Mouse (Mus musculus) CH12.LX (cell line): ENCODE results near the gene Zfp213. TPM values are rescaled to one million over a fixed set of nuclear protein-coding genes. Genes with fewer than 3 reads are reported as not detected.
A peak's percentile ranks its signal among the peaks of the same experiment; 100 is the strongest.

Experiments used
- DNase-seq: peaks from one replicate; pipeline ENCODE4 v3.0.0-alpha.2; 2013; ENCODE audit errors: extremely low read depth
- H3K27ac ChIP-seq: 2 replicates; pipeline ENCODE4 v1.5.1; 2012; ENCODE audit warnings: low read depth, mild to moderate bottlenecking, control low read depth, moderate library complexity; ENCODE audit not compliant: insufficient read depth
- H3K27me3 ChIP-seq: replicated peaks from 2 replicates; pipeline ENCODE3; 2012; ENCODE audit warnings: inconsistent platforms
- H3K36me3 ChIP-seq, 2 experiments: replicated peaks in 1 of 2; 2 replicates each; pipeline versions ENCODE3 to v1.6.1; 2012; ENCODE audit warnings: inconsistent platforms in 1 of 2, low read length in 1 of 2, mild to moderate bottlenecking in 1 of 2, mixed read lengths in 1 of 2, moderate library complexity in 1 of 2; ENCODE audit not compliant: control insufficient read depth in 1 of 2, insufficient read depth in 1 of 2
- H3K4me1 ChIP-seq, 2 experiments: 2 replicates each; pipeline ENCODE4 v1.6.1; 2012; ENCODE audit warnings: inconsistent platforms in 1 of 2, moderate library complexity in 1 of 2; ENCODE audit not compliant: insufficient read depth in 2 of 2, control insufficient read depth in 1 of 2
- H3K4me2 ChIP-seq: 2 replicates; pipeline ENCODE4 v1.6.1; 2012; ENCODE audit warnings: low read depth, mild to moderate bottlenecking, control low read depth; ENCODE audit not compliant: poor library complexity, insufficient read depth, severe bottlenecking
- H3K4me3 ChIP-seq, 3 experiments: fragments of 150-350 bp in 1 of 3; sonication (generic) in 1 of 3; replicated peaks in 1 of 3; 2 replicates each; pipeline versions ENCODE3 to v1.5.1; 2011 to 2012; ENCODE audit warnings: low read depth in 2 of 3, low read length in 2 of 3, mild to moderate bottlenecking in 2 of 3, moderate library complexity in 2 of 3, control low read depth in 1 of 3, improper control_type of control experiment in 1 of 3, inconsistent platforms in 1 of 3, mixed read lengths in 1 of 3; ENCODE audit not compliant: poor library complexity in 1 of 3
- H3K79me2 ChIP-seq: replicated peaks from 2 replicates; pipeline ENCODE4 v1.6.1; 2012; ENCODE audit warnings: mild to moderate bottlenecking, moderate library complexity; ENCODE audit not compliant: control insufficient read depth, poor library complexity, insufficient read depth, severe bottlenecking; ENCODE audit errors: extremely low read depth
- H3K9ac ChIP-seq: 2 replicates; pipeline ENCODE4 v1.6.1; 2012; ENCODE audit warnings: low read depth, mild to moderate bottlenecking, control low read depth, moderate library complexity; ENCODE audit not compliant: insufficient read depth
- H3K9me3 ChIP-seq: replicated peaks from 2 replicates; pipeline ENCODE3; 2012; ENCODE audit warnings: low read length, inconsistent platforms, mixed read lengths
- BHLHE40 ChIP-seq: IDR thresholded peaks from 2 replicates; pipeline ENCODE4 v1.6.1; 2011; ENCODE audit warnings: mild to moderate bottlenecking, low read depth, low read length, improper control_type of control experiment
- CHD1 ChIP-seq: IDR thresholded peaks from 2 replicates; pipeline ENCODE4 v1.6.1; 2012; ENCODE audit warnings: low read depth, low read length, improper control_type of control experiment, inconsistent platforms
- CHD2 ChIP-seq: IDR thresholded peaks from 2 replicates; pipeline ENCODE4 v1.6.1; 2011; ENCODE audit warnings: low read length, improper control_type of control experiment
- E2F4 ChIP-seq: IDR thresholded peaks from 2 replicates; pipeline ENCODE4 v1.6.1; 2011; ENCODE audit warnings: low read depth, low read length, improper control_type of control experiment; ENCODE audit not compliant: insufficient replicate concordance
- ELF1 ChIP-seq: IDR thresholded peaks from 2 replicates; pipeline ENCODE4 v1.6.1; 2014; ENCODE audit warnings: low read depth, mild to moderate bottlenecking, inconsistent platforms, low read length, improper control_type of control experiment
- EP300 ChIP-seq: IDR thresholded peaks from 2 replicates; pipeline ENCODE4 v1.6.1; 2011; ENCODE audit warnings: low read length, improper control_type of control experiment
- ETS1 ChIP-seq: conservative IDR thresholded peaks from 2 replicates; pipeline ENCODE4 v1.6.1; 2012; ENCODE audit warnings: low read depth, mild to moderate bottlenecking, inconsistent platforms, low read length, improper control_type of control experiment, moderate library complexity
- GABPA ChIP-seq: IDR thresholded peaks from 2 replicates; pipeline ENCODE4 v1.6.1; 2012; ENCODE audit warnings: low read depth, low read length, improper control_type of control experiment, inconsistent platforms; ENCODE audit not compliant: insufficient replicate concordance
- JUN ChIP-seq: IDR thresholded peaks from 2 replicates; pipeline ENCODE4 v1.6.1; 2011; ENCODE audit warnings: low read depth, mild to moderate bottlenecking, low read length, improper control_type of control experiment, moderate library complexity; ENCODE audit not compliant: insufficient read depth
- JUND ChIP-seq: conservative IDR thresholded peaks from 2 replicates; pipeline ENCODE4 v1.6.1; 2011; ENCODE audit warnings: low read depth, low read length, improper control_type of control experiment
- KAT2A ChIP-seq: IDR thresholded peaks from 2 replicates; pipeline ENCODE4 v1.6.1; 2012; ENCODE audit warnings: low read length, improper control_type of control experiment, inconsistent platforms; ENCODE audit not compliant: insufficient replicate concordance
- MAFK ChIP-seq: IDR thresholded peaks from 2 replicates; pipeline ENCODE4 v1.6.1; 2011; ENCODE audit warnings: low read length, improper control_type of control experiment; ENCODE audit not compliant: insufficient replicate concordance
- MEF2A ChIP-seq: IDR thresholded peaks from 2 replicates; pipeline ENCODE4 v1.6.1; 2014; ENCODE audit warnings: low read depth, mild to moderate bottlenecking, inconsistent platforms, low read length, improper control_type of control experiment, borderline replicate concordance
- MXI1 ChIP-seq: IDR thresholded peaks from 2 replicates; pipeline ENCODE4 v1.6.1; 2011; ENCODE audit warnings: mild to moderate bottlenecking, low read depth, low read length, improper control_type of control experiment
- MYC ChIP-seq: IDR thresholded peaks from 2 replicates; pipeline ENCODE4 v1.6.1; 2011; ENCODE audit warnings: low read depth, mild to moderate bottlenecking, improper control_type of control experiment, low read length
- NRF1 ChIP-seq: IDR thresholded peaks from 2 replicates; pipeline ENCODE4 v1.6.1; 2014; ENCODE audit warnings: low read depth, mild to moderate bottlenecking, inconsistent platforms, low read length, improper control_type of control experiment, moderate library complexity
- RAD21 ChIP-seq: IDR thresholded peaks from 2 replicates; pipeline ENCODE4 v1.6.1; 2011; ENCODE audit warnings: low read depth, mild to moderate bottlenecking, low read length, improper control_type of control experiment, moderate library complexity
- RCOR1 ChIP-seq: conservative IDR thresholded peaks from 2 replicates; pipeline ENCODE4 v1.6.1; 2012; ENCODE audit warnings: low read depth, mild to moderate bottlenecking, inconsistent platforms, low read length, improper control_type of control experiment
- TBP ChIP-seq: conservative IDR thresholded peaks from 2 replicates; pipeline ENCODE4 v1.6.1; 2011; ENCODE audit warnings: low read depth, low read length, improper control_type of control experiment
- TCF12 ChIP-seq: IDR thresholded peaks from 2 replicates; pipeline ENCODE4 v1.6.1; 2014; ENCODE audit warnings: low read depth, mild to moderate bottlenecking, inconsistent platforms, low read length, improper control_type of control experiment
- USF1 ChIP-seq: IDR thresholded peaks from 2 replicates; pipeline ENCODE4 v1.6.1; 2014; ENCODE audit warnings: low read depth, mild to moderate bottlenecking, inconsistent platforms, low read length, improper control_type of control experiment
- USF2 ChIP-seq: conservative IDR thresholded peaks from 2 replicates; pipeline ENCODE4 v1.6.1; 2011; ENCODE audit warnings: low read depth, low read length, improper control_type of control experiment
- ZMIZ1 ChIP-seq: IDR thresholded peaks from 2 replicates; pipeline ENCODE4 v1.6.1; 2012; ENCODE audit warnings: low read depth, mild to moderate bottlenecking, inconsistent platforms, low read length, improper control_type of control experiment
- dilution Hi-C: fragments of 300-500 bp; cut with MboI; formaldehyde crosslinking; loops from 2 replicates; pipeline ENCODE4 v1.14.3; 2020; ENCODE audit warnings: low sequenced_read_pairs; ENCODE audit not compliant: extremely low pct_unique_long_range_greater_than_20kb, extremely low pct_ligation_motif_present
- in situ Hi-C: fragments of 300-500 bp; cut with MboI; formaldehyde crosslinking; loops from 3 replicates; pipeline ENCODE4 v1.14.3; 2019; ENCODE audit warnings: low sequenced_read_pairs, low pct_ligation_motif_present, low pct_unique_long_range_greater_than_20kb, mixed read lengths
- polyA plus RNA-seq: library from polyadenylated mRNA; unstranded; fragments of >175 nt; gene quantifications from 2 replicates; pipeline ENCODE4 v1.2.1, GENCODE M21; 2012; ENCODE audit warnings: low read depth; ENCODE audit not compliant: insufficient read length
- total RNA-seq, 2 experiments: library from RNA; depleted of rRNA; stranded (reverse); fragments of 300-350 nt in 1 of 2; fragments of >200 nt in 1 of 2; gene quantifications; 2 replicates each; pipeline ENCODE4 v1.2.3; 2012 to 2014

Gene Zfp213
- total and polyA plus RNA-seq, 3 experiments: 8.0 to 10.9 (median 9.4) TPM

DNA sequence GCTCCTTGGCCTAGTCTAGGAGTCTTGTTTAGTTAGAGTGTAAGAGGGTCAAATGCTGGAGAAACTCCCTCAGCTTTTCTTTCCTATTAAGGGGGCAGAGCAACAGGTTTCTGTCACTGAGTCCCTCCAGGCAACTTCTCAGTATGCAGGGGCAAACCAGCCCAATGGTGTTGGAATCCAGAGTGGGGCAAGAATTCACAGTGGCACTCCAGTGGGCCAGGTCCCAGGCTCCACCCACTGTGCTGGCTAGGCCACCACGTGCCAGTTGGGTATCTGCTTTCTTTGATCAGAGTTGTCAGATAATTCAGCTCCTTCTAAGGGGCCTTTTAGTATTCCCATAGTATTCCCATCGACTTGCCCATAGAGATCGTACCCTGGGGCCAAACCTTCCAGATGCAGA lies 23.9 kb downstream of the Zfp213 start:
- Histone ChIP-seq H3K4me2 (no peak overlapping the region), H3K27ac (no peak overlapping the region), H3K9me3 (no peaks in the 10 kb centered on the region), H3K36me3 (no peaks in the 10 kb centered on the region), H3K4me1 (peaks cover 7 to 27% of the 10 kb centered on the region in 2 experiments), H3K4me3 (peak overlapping the region in 1 of 3 experiments; percentile 41), H3K79me2 (no peaks in the 10 kb centered on the region), H3K27me3 (no peaks in the 10 kb centered on the region), H3K9ac (no peak overlapping the region)
- dilution Hi-C loops (no loop called here), in situ Hi-C loops (no loop called here)
- no peak for DNase-seq
- TF ChIP-seq ZMIZ1 (no peak), JUN (no peak), ETS1 (no peak), USF2 (no peak), GABPA (no peak), CHD1 (no peak), MXI1 (no peak), MYC (no peak), KAT2A (no peak), TBP (no peak)

DNA sequence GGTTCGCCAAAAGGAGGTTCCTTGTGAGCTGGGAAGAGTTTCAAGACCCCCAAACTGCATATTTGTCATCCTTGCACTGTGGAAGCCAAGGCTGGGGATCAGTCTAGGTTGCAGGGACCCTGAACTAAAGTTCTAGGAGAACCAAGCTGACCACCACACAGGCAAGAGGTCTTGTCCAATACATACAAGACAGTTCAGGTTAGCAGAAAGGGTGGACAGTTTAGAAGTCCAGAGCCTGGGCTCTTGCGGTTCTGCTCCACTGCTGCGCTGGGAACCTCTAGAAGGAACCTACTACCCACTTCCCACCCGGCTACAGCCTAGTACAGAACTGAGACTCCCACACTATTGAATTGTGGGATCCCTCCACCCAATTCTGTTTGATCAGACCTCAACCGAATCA lies 24.4 kb downstream of the Zfp213 start:
- in situ Hi-C loops (no loop called here), dilution Hi-C loops (no loop called here)
- no peaks in the 10 kb centered on the region for H3K27me3 ChIP-seq
- peaks cover 7 to 27% of the 10 kb centered on the region in 2 experiments for H3K4me1 ChIP-seq
- H3K27ac ChIP-seq: no peak overlapping the region
- TF ChIP-seq NRF1 (no peak), USF1 (no peak), BHLHE40 (no peak), TBP (no peak), ZMIZ1 (no peak), MEF2A (no peak), TCF12 (no peak), RAD21 (no peak), JUN (no peak), EP300 (no peak), CHD2 (no peak), MAFK (no peak), KAT2A (no peak), ELF1 (no peak), RCOR1 (no peak), E2F4 (no peak), JUND (no peak), ETS1 (no peak), USF2 (no peak), MYC (no peak)
- no peaks in the 10 kb centered on the region for H3K36me3 ChIP-seq
- no peak overlapping the region for H3K9ac ChIP-seq
- H3K79me2 ChIP-seq: no peaks in the 10 kb centered on the region
- H3K4me3 ChIP-seq: no peak overlapping the region
- DNase-seq: no peak
- no peak overlapping the region for H3K4me2 ChIP-seq
- no peaks in the 10 kb centered on the region for H3K9me3 ChIP-seq
